Mouse (Mus musculus) bone marrow macrophage, adult 2 months (primary cell): Measurements from ENCODE around the gene Wdr66.

Experiments
- CTCF ChIP-seq: IDR thresholded peaks from 2 replicates; pipeline ENCODE4 v1.5.1; 2012; ENCODE audit warnings: low read depth, mild to moderate bottlenecking, low read length, moderate library complexity
- POLR2A ChIP-seq: IDR thresholded peaks from 2 replicates; pipeline ENCODE4 v1.6.1; 2012; ENCODE audit warnings: mild to moderate bottlenecking, low read depth, low read length, borderline replicate concordance

DNA sequence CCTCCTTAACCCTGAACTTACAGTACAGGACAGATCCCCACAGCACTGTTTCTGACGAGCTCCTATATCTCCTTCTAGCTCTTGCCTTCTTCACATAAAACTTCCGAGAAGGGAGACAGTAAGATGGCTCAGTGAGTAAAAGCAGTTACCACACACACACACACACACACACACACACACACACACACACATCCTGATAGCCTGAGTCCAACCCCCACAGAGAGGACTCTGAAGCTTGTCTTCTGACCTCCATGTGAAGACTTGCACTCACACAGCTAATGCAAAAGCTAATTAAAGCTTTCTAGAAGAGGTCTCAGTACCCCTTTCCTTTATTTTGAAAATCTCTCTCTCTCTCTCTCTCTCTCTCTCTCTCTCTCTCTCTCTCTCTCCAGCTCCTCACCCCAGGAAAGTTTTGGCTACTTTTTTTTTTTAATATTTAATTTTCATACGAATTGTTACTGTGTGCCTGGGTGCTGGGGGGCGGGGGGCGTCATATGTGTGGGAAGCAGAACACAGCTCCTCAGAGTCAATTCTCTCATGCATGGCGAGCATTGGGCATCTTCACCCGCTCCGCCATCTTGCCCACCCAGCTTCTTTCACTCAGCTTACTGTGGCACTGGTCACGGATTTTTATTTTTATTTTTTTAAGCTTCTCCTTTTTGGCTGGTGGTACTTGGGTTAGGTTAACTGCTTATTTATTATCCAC is 24.9 kb downstream of the Wdr66 start:
- TF ChIP-seq POLR2A (no peak), CTCF (no peak)
